Mouse (Mus musculus) v-Abl transformed pro-B cells (cell line): ENCODE data around the gene Morn1.

Source experiments
- in situ Hi-C, 2 experiments: fragments of 400-800 bp; cut with MboI; formaldehyde crosslinking; loops; one replicate each; pipeline ENCODE4 v1.15.1; 2025; ENCODE audit not compliant: unreplicated experiment in 2 of 2

Gene Morn1

DNA sequence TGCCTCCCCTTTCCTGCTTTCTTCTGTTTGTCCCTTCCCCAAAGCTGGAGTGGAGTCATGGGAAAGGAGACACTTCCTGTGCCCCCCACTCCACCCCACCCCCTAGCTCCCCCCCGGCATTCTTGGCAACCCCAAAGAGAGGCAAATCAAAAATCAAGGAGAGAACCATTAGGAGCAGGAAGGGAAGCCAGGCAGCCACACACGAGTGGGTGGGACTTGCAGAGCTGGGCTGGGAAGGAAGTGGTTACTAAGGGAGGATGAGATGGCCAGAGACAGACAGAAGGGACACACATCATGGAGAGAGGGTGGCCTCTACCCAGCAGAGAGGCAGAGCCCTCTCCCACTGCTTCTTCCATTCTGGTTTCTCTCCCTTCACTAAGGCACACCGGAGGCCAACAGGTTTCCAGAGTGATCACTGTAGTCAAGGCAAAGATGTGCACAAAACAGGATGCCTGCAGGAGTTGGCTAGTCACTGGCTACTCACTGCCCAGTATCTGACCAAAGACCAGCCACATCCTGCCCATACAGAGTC lies 92.7 kb downstream of the Morn1 start:
- in situ Hi-C loops, result no loop called here

DNA sequence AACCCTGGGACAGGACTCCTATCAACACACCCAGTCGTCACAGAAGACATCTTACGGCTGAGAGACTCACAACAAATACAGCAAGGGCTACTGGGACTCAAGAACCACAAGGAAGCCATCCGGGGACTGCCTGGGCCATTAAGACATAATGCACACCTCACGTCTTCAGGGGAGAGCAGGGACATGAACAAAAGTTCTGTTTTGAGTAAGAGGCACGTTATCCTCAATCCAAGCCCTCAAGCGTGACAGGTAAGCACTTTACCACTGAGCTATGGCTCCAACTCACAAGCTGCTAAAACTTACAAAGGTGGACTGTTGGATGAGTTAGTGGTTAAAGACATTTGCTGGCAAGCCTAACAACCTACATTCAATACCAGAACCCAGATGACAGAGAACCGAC lies 96.8 kb downstream of the Morn1 start:
- in situ Hi-C loops, result no loop called here

DNA sequence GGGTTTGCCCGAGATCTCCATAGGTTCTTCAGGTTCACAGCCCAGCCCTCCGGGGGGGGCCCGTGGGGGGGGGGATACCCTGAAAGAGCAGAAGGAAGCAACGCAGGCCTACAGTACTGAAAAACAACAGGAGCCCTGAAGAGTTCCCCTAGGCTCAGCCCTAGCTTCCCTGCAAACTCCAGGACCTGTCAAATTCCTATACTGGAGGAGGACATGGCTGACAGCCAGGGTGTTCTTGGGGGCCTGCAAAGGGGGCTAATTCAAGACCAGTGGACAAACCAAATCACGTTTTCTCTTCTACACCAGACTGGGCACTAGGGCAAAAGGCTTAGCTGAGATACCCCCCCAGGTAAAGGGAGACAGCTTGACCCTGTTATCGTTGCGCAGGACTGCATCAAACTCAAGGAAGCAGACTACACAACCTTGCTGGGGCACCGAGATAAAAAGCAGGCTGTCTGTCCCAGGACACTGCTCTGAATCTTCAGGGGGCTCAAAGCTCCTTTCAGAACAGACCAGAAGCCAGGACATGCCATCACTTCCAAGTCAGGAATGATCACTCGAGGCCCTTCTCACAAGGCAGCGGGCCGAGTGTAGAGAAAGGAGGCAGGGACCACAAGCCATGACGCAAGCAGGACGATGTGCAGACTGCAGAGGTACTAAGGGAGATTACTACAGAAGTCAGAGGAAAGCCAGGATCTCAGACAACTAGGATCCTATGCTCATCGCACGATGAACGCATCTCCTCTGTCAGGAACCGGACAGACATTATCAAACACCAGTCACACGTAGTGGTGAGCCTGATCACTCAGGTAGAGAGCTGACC lies 98.1 kb downstream of the Morn1 start:
- in situ Hi-C loops, result no loop called here

DNA sequence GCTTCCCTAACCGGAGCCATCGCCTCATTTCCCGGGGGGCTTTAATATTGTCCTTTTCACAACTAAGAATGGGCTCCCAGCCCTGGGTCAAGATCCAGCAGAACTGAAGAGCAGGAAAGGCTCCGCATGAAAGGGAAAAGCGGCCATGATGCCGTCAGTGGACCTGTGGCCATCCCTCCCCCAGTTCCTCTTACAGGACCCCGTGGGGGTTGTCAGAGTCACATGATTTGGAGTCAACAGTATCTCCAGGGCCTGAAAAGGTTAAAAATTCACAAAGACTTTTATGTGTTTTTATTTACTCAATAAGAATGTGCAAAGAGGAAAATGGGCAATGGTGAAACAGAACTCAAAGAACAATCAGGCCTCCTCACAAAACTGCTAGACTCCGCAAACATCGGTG lies 99.5 kb downstream of the Morn1 start:
- in situ Hi-C loops, result no loop called here

DNA sequence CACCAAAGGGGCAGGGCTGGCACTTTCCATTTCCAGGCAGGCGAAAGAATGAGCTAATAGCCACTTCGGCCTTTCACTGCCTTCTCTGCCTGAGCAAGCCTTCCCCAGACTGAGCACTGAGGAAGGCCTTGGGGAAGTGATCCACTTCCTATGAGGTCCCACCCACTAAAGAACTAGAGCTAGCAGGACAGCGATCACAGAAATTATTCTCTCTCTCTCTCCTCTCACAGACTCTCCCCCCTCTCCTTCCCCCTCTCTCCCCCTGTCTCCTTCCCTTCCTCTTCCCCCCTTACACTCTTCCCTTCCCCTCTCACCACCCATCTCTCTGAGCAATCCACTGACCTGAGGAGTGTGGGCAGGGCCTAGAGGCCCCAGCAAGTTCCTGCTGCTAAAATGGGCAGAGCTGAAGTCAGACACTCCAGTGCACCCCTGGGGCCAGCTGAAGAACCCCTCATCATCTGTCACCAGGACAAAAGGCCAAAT lies 100.9 kb downstream of the Morn1 start:
- in situ Hi-C loops, result no loop called here

DNA sequence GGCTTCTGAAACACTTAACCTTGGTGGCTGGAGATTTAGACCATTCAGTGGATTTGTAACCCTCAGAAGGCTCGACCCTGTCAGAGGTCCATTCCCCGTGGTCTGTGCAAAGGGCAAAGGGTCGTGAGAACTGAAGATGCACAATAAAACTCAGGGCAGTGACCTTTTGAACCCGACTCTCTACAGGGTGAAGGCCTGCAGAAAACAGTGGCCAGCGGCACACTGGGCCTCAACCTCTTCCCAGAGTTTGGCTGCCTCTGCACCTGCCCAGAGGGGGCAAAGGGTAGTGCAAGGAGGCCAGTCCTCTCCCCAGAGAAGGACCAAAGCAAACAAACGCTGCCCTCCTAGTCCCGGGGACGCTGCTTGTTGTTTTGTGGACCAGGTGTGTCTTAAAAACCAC lies 102.0 kb downstream of the Morn1 start:
- in situ Hi-C loops, result no loop called here

DNA sequence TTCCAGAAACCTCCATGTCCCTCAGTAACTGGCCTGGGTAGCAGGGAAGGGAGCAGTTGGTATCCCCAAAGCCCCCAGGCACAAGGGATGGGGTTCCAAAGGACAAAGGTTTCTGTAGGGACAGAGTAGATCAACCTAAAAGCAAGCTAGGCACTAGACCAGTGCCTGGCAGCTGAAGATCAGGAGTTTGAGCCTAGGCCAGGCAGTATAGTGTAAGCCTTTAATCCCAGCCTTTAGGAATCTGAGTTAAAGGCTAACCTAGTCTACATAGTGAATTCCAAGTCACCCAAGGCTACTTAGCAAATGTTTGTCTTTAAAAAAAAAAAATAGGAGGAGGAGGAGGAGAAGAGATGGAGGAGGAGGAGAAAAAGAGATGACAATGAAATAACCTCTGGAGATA lies 102.4 kb downstream of the Morn1 start:
- in situ Hi-C loops, result no loop called here

DNA sequence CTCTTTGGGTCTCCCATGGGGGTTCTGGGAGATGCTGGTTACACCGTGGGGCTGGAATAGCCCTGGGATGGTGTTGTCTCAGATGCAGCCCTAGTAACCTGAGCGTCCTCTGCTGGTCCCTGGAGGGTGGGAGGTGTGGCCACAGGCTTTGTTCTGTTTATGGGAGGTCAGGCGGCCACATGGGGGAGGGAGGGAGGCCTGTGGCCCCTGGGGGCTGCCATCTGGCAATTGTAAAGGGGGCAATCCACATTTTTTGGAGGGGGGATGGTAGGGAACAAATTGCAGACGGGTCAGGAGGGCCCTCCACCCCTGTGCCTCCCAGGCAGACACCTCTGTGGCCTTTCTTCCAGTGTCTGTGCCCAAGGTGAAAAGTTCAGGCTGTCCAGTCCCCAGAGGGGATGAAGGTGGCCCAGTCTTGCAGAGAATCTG lies 103.3 kb downstream of the Morn1 start:
- in situ Hi-C loops, result no loop called here

DNA sequence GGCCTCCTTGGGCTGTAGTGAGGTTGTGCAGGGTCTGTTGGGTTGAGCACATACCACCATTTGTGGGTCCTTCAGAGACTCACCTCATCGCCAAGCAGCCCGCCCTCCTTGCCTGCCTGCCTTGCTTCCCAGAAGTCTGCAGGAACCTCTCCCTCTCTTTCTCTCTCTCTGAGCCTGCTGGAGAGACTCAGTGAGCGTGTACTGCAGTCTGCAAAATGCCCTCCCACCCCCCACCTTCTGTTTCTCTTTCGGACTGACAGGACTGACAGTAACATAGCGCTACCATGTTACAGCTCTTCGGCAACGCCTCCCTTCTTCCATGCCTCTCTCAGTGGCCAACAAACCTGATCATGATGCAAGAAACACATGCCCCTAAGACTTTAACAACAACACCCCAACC lies 103.9 kb downstream of the Morn1 start:
- in situ Hi-C loops, result no loop called here
